ENCODE assay signal across 21 mouse cellular contexts in genomic region chr1:153999776-154000175, GRCm38 (mm10).
"Had no signal": no experiment of that assay in that cellular context is flagged by ENCODE, and none has a peak within 500 bp of the region (broad histone marks: within the 10 kb centered on the region; RNA-seq: fewer than 3 reads in every experiment).

No protein-coding gene starts in this region.

- H3K4me3 ChIP-seq: limb, embryonic 12.5 days; limb, embryonic 15.5 days; neural tube, embryonic 12.5 days; neural tube, embryonic 15.5 days had no signal

- H3K27ac ChIP-seq: limb, embryonic 12.5 days; limb, embryonic 15.5 days; liver, embryonic 14.5 days; macrophage; neural tube, embryonic 12.5 days; neural tube, embryonic 15.5 days had no signal

- H3K4me1 ChIP-seq: limb, embryonic 12.5 days; limb, embryonic 15.5 days had no signal

- H3K36me3 ChIP-seq: limb, embryonic 12.5 days; limb, embryonic 15.5 days; neural tube, embryonic 12.5 days; neural tube, embryonic 15.5 days had no signal

- H3K9ac ChIP-seq: limb, embryonic 12.5 days; limb, embryonic 15.5 days; liver, embryonic 14.5 days; liver, postnatal 0 days; lung, embryonic 14.5 days; neural tube, embryonic 12.5 days; neural tube, embryonic 15.5 days had no signal

- ATAC-seq: liver, postnatal 0 days; lung, postnatal 0 days had no signal

- H3K27me3 ChIP-seq: limb, embryonic 12.5 days; limb, embryonic 15.5 days; neural tube, embryonic 12.5 days; neural tube, embryonic 15.5 days had no signal

- DNase-seq: kidney, adult 18-20 months; kidney, adult 9 months; kidney, postnatal 14 days; kidney, postnatal 4 days; left cerebral cortex, postnatal 4 days; liver, postnatal 0 days; lung, embryonic 14.5 days; midbrain, embryonic 14.5 days; right cerebral cortex, postnatal 25 days; spleen, adult 18-20 months; thymus, adult 18-20 months; thymus, postnatal 36 days had no signal

- H3K9me3 ChIP-seq: limb, embryonic 12.5 days; limb, embryonic 15.5 days; neural tube, embryonic 12.5 days; neural tube, embryonic 15.5 days had no signal

- H3K4me2 ChIP-seq: limb, embryonic 12.5 days; limb, embryonic 15.5 days; liver, embryonic 11.5 days; lung, embryonic 14.5 days; midbrain, embryonic 11.5 days; neural tube, embryonic 12.5 days; neural tube, embryonic 15.5 days had no signal
